Mouse (Mus musculus) adrenal gland, postnatal 25 days (tissue): ENCODE measurements at regions not wholly inside any gene's neighbourhood (a gene's known extent, or its start where the extent isn't known, plus 50 kb on each side); places are given as distances from the start of the nearest gene placed in this dataset.

Experiments
- DNase-seq: peaks from one replicate; pipeline ENCODE4 v3.0.0; 2021; ENCODE audit warnings: mixed read lengths

- DNase-seq = no peak
Measured at GRCm38 (mm10) chr7:58557535-58557934, 98.4 kb upstream of the Atp10a start.

DNA sequence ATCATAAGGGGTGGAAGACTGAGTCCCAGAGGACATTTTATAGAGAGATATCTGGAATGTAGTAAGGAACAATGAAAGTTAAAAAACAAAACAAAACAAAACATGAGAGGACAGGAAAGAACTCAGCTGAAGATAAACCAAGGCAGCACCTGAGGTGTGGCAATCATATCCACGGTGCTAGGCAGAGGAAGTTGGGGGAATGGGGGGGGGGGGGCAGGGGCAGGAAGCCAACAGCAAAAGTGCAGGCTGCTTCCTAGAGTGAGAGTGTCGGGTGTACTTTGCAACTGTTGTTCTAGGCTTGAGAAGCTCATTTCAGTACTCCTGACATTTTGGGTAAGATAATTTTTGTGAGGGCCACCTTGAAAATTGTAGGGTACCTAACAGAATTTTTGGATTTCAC is 87.2 kb upstream of the Atp10a start:
- DNase-seq = no peak

- DNase-seq = peak; percentile 56
Measured at GRCm38 (mm10) chr7:58584241-58584820, 71.6 kb upstream of the Atp10a start.

GRCm38 (mm10) chr7:58585626-58586256 is 70.2 kb upstream of the Atp10a start:
- DNase-seq = no peak

GRCm38 (mm10) chr7:58595951-58596350 is 60.0 kb upstream of the Atp10a start:
- no peak for DNase-seq
